Mouse (Mus musculus) c-Kit-positive CD71-negative TER-119-negative erythroid progenitor cells, embryonic 14.5 days (primary cell): ENCODE data around the gene Tspan31.

Experiments
- DNase-seq: peaks from one replicate; pipeline ENCODE4 v3.0.0-alpha.2; 2013; ENCODE audit warnings: low read depth

Gene Tspan31

GRCm38 (mm10) chr10:127041774-127042338, 28.2 kb downstream of the Tspan31 start:
- peak; percentile 77 for DNase-seq

- no peak for DNase-seq
Measured at GRCm38 (mm10) chr10:127041274-127041766, 28.7 kb downstream of the Tspan31 start, which contains the start of the genes Mettl1 and Eef1akmt3. Mettl1 (plus strand) TSS chr10:127041414. Eef1akmt3 (minus strand) TSS chr10:127041513.

- DNase-seq = no peak
Measured at GRCm38 (mm10) chr10:127040569-127041214, 29.4 kb downstream of the Tspan31 start.

DNA sequence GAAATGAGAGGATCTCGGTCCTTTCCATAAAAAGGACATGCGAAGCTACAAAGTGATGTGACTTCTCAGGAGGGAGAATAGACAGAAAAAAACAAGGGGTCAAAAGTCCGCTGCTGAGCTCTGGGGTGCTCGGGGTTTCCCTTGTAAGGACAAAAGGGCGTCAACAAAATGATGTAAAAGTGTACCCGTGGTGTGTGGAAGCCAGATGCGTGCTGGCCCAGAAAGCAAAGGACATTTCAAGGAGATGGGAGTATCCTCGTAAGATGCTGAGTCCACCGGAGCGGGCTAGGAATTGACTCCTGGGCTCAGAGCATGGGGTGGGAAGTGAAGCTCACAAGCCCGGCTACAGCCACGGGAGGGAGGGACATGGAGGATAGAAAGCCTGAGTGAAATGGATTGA, 32.4 kb downstream of the Tspan31 start:
- no peak for DNase-seq

DNA sequence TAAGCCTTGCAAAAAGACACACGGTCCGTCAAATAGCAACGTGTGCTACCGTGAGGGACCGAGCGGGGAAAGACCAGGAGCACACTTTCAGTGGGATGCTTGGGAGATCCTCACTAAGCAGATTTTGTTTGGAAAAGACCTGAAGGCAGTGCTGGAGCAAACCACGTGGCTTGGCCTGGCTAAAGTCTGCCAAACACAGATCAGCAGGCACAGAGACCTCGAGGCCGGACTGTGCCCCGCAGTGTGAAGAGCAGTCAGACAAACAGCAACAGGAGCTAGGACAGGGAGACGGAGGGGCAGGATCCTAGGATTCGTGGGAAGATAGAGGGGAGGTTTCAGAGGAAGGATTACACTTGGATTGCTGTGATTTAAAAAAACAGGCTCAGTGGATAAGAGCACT, 33.8 kb downstream of the Tspan31 start:
- DNase-seq = no peak

DNA sequence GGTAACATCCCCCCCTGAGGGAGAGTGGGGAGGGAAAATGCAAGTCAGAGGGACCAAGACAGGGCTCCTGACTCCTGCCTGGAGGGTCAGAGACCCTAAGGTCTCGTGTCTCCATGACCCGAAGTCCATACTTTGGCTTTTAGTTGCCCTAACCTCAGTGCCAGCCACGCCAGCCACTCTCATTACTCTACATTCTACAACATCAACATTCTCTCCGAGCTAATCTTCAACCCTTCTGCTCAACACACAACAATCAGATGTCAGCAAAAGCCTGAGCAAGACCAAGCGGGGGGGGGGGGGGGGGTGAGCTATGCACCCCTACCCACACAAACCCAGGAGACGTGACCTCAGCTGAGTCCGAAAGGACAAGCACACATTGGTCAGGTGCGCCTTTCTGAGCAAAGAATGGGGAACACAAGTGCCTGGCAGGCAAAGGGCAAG, 36.7 kb downstream of the Tspan31 start:
- no peak for DNase-seq

GRCm38 (mm10) chr10:127030336-127031296, 39.4 kb downstream of the Tspan31 start, which contains the start of gene Tsfm:
Tsfm (minus strand) TSS chr10:127030840.
- peak; percentile 91 for DNase-seq

- DNase-seq = no peak
Measured at GRCm38 (mm10) chr10:127018422-127018821, 51.6 kb downstream of the Tspan31 start.
